Mouse (Mus musculus): ENCODE results near the gene Sla2. TPM values are rescaled to one million over a fixed set of nuclear protein-coding genes. Genes with fewer than 3 reads are reported as not detected.
A peak's percentile ranks its signal among the peaks of the same experiment; 100 is the strongest.

Sla2 gene
- total and polyA plus RNA-seq, 3 experiments, result 1.1 to 3.8 (median 1.4) TPM

DNA sequence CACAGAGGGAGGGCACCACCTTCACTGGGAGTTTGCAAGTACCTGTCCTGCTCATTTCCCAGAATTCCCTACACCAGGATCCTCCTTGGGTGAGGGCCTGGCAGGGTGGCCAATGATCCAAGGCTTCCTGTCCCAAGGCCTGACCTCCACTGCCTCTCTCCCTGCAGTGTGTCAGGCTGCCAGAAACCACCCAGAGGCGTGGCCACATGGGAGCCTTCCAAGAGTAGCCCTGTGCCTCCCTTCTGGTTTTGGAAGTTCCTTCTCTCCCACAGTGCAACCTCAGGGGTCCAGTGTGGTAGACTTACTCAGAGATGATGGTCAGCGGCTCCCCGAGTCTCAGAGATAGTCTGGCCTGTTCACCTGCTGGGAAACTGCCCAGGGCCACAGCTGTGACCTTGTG lies 7.5 kb downstream of the Sla2 start:
- H3K79me2 ChIP-seq (replicated peaks; ENCODE audit: control insufficient read depth, extremely low read depth, insufficient read depth, poor library complexity, severe bottlenecking), result no peaks in the 10 kb centered on the region
- in situ Hi-C loops (cut with MboI; ENCODE audit: low pct_ligation_motif_present, low pct_unique_long_range_greater_than_20kb, low sequenced_read_pairs), result loop anchor here (5.0 to 25.0 kb wide), 2 partner anchors 118 to 208 kb away; partner anchors contain the start of genes Soga1 and Tldc2
- no peaks in the 10 kb centered on the region for H3K9me3 ChIP-seq (replicated peaks; ENCODE audit: low read length)
- H3K4me2 ChIP-seq (ENCODE audit: insufficient read depth, low read depth, poor library complexity, severe bottlenecking), result no peak overlapping the region
- no peak overlapping the region for H3K4me3 ChIP-seq (replicated peaks in 1 of 3; ENCODE audit: low read depth in 2 of 3, low read length in 2 of 3, poor library complexity in 1 of 3)
- DNase-seq (ENCODE audit: extremely low read depth), result no peak
- H3K4me1 ChIP-seq (ENCODE audit: control insufficient read depth in 1 of 2, insufficient read depth in 2 of 2), result peaks cover 7 to 36% of the 10 kb centered on the region in 2 experiments
- peaks cover 1 to 14% of the 10 kb centered on the region in 2 experiments for H3K36me3 ChIP-seq (replicated peaks in 1 of 2; ENCODE audit: control insufficient read depth in 1 of 2, insufficient read depth in 1 of 2, low read length in 1 of 2)
- no peaks in the 10 kb centered on the region for H3K27me3 ChIP-seq (replicated peaks)
- dilution Hi-C loops (cut with MboI; ENCODE audit: extremely low pct_ligation_motif_present, extremely low pct_unique_long_range_greater_than_20kb, low sequenced_read_pairs), result no loop called here
- TF ChIP-seq ZNF384 (IDR thresholded peaks at IDR 0.05; ENCODE audit: low read depth, low read length) (no peak), IRF4 (IDR thresholded peaks at IDR 0.05; ENCODE audit: low read depth, low read length) (no peak), ZMIZ1 (IDR thresholded peaks at IDR 0.05; ENCODE audit: low read depth, low read length) (no peak), POLR2AphosphoS2 (IDR thresholded peaks at IDR 0.05; ENCODE audit: low read depth, low read length) (no peak), NELFE (IDR thresholded peaks at IDR 0.05; ENCODE audit: low read depth, low read length) (no peak), EP300 (IDR thresholded peaks at IDR 0.05; ENCODE audit: low read length) (no peak)
- no peak overlapping the region for H3K9ac ChIP-seq (ENCODE audit: insufficient read depth, low read depth)
- H3K27ac ChIP-seq (ENCODE audit: insufficient read depth, low read depth), result no peak overlapping the region

DNA sequence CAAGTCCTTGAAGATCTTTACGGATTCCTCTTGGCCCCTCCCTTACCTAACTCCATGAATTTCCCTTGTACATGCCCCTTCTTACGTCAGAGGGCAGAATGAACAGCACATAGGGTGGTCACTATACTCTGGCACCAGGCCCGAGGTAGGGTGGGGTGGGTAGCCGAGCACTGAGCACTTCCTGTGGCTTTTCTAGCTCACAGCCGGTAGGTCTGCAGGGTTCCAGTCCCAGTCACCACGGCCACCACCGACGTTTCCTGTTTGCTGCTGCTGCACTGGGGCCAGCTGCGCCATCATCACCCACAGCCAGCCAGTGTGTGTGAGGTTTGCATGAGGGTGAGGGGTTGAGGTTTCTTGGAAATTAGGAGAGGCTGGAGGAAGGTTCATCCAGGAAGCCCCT lies 9.3 kb downstream of the Sla2 start:
- TF ChIP-seq E2F4 (IDR thresholded peaks at IDR 0.05; ENCODE audit: insufficient replicate concordance, low read depth, low read length) (no peak), JUND (conservative IDR thresholded peaks at IDR 0.05; ENCODE audit: low read depth, low read length) (no peak), UBTF (IDR thresholded peaks at IDR 0.05; ENCODE audit: low read depth, low read length) (no peak), MXI1 (IDR thresholded peaks at IDR 0.05; ENCODE audit: low read depth, low read length) (no peak), USF2 (conservative IDR thresholded peaks at IDR 0.05; ENCODE audit: low read depth, low read length) (no peak), CHD2 (IDR thresholded peaks at IDR 0.05; ENCODE audit: low read length) (no peak), MAZ (IDR thresholded peaks at IDR 0.05; ENCODE audit: low read depth, low read length) (no peak), SIN3A (IDR thresholded peaks at IDR 0.05; ENCODE audit: low read length) (no peak)
- dilution Hi-C loops (cut with MboI; ENCODE audit: extremely low pct_ligation_motif_present, extremely low pct_unique_long_range_greater_than_20kb, low sequenced_read_pairs) (no loop called here), in situ Hi-C loops (cut with MboI; ENCODE audit: low pct_ligation_motif_present, low pct_unique_long_range_greater_than_20kb, low sequenced_read_pairs) (loop anchor here (5.0 to 25.0 kb wide), 2 partner anchors 120 to 210 kb away; partner anchors contain the start of genes Soga1 and Tldc2)
- peaks cover 7 to 32% of the 10 kb centered on the region in 2 experiments for H3K4me1 ChIP-seq (ENCODE audit: control insufficient read depth in 1 of 2, insufficient read depth in 2 of 2)
- H3K4me2 ChIP-seq (ENCODE audit: insufficient read depth, low read depth, poor library complexity, severe bottlenecking), result no peak overlapping the region
- H3K27ac ChIP-seq (ENCODE audit: insufficient read depth, low read depth), result no peak overlapping the region
- peaks cover 18 to 32% of the 10 kb centered on the region in 2 experiments for H3K36me3 ChIP-seq (replicated peaks in 1 of 2; ENCODE audit: control insufficient read depth in 1 of 2, insufficient read depth in 1 of 2, low read length in 1 of 2)
- H3K27me3 ChIP-seq (replicated peaks), result no peaks in the 10 kb centered on the region
- H3K4me3 ChIP-seq (replicated peaks in 1 of 3; ENCODE audit: low read depth in 2 of 3, low read length in 2 of 3, poor library complexity in 1 of 3), result no peak overlapping the region
- no peaks in the 10 kb centered on the region for H3K9me3 ChIP-seq (replicated peaks; ENCODE audit: low read length)
- H3K79me2 ChIP-seq (replicated peaks; ENCODE audit: control insufficient read depth, extremely low read depth, insufficient read depth, poor library complexity, severe bottlenecking), result no peaks in the 10 kb centered on the region
- H3K9ac ChIP-seq (ENCODE audit: insufficient read depth, low read depth), result no peak overlapping the region
- peak; percentile 34 for DNase-seq (ENCODE audit: extremely low read depth)
